Mouse (Mus musculus): ENCODE results near the gene Gm11096. TPM values are rescaled to one million over a fixed set of nuclear protein-coding genes. Genes with fewer than 3 reads are reported as not detected.

Gene Gm11096
- polyA plus RNA-seq, 1 experiment: not detected

- H3K4me3 ChIP-seq (replicated peaks; ENCODE audit: control insufficient read depth, low read depth, low read length): no peak overlapping the region
- 39% methylated on average over 3 of the region's 3 CpGs for WGBS
- no peaks in the 10 kb centered on the region for H3K4me1 ChIP-seq (ENCODE audit: control insufficient read depth, insufficient read depth, low read length)
- H3K27ac ChIP-seq (ENCODE audit: control insufficient read depth, insufficient read depth, low read depth, low read length, poor library complexity): no peak overlapping the region
- no peak for TF ChIP-seq CTCF (IDR thresholded peaks at IDR 0.05; ENCODE audit: control insufficient read depth, insufficient read depth, low read length)
Measured at GRCm38 (mm10) chr17:81459379-81459778, 17.8 kb downstream of the Gm11096 start.

DNA sequence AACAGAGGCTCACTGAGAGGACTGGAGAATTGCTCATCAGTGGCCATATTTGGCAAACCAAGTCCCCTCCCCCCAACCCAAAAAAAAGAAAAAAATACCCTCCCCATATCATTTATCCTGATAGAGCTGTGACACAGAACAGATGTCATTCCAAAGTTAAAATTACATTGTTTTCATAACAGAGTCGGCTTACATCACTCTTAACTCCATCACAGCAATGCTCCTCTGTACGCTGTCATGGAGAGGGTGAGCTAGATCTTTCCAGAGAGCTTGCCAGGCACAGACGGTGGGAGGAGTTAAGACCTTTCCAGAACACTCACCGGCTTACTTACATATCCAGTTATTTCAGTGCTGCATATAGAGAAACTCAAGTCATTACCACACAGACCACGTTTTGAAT lies 27.4 kb downstream of the Gm11096 start:
- WGBS: 79% methylated on average over 5 of the region's 5 CpGs
- no peaks in the 10 kb centered on the region for H3K4me1 ChIP-seq (ENCODE audit: control insufficient read depth, insufficient read depth, low read length)
- no peak for TF ChIP-seq CTCF (IDR thresholded peaks at IDR 0.05; ENCODE audit: control insufficient read depth, insufficient read depth, low read length)
- no peak for TF ChIP-seq POLR2A (IDR thresholded peaks at IDR 0.05; ENCODE audit: borderline replicate concordance, control insufficient read depth, low read depth, low read length)
- no peak overlapping the region for H3K4me3 ChIP-seq (replicated peaks; ENCODE audit: control insufficient read depth, low read depth, low read length)
- H3K27ac ChIP-seq (ENCODE audit: control insufficient read depth, insufficient read depth, low read depth, low read length, poor library complexity): no peak overlapping the region

GRCm38 (mm10) chr17:81473363-81473762 lies 31.8 kb downstream of the Gm11096 start:
- no peak overlapping the region for H3K4me3 ChIP-seq (replicated peaks; ENCODE audit: control insufficient read depth, low read depth, low read length)
- TF ChIP-seq POLR2A (IDR thresholded peaks at IDR 0.05; ENCODE audit: borderline replicate concordance, control insufficient read depth, low read depth, low read length) (no peak), CTCF (IDR thresholded peaks at IDR 0.05; ENCODE audit: control insufficient read depth, insufficient read depth, low read length) (no peak)
- no peak overlapping the region for H3K27ac ChIP-seq (ENCODE audit: control insufficient read depth, insufficient read depth, low read depth, low read length, poor library complexity)
- WGBS: 78% methylated on average over 3 of the region's 3 CpGs
- H3K4me1 ChIP-seq (ENCODE audit: control insufficient read depth, insufficient read depth, low read length): no peaks in the 10 kb centered on the region

GRCm38 (mm10) chr17:81477420-81477819 lies 35.9 kb downstream of the Gm11096 start:
- TF ChIP-seq CTCF (IDR thresholded peaks at IDR 0.05; ENCODE audit: control insufficient read depth, insufficient read depth, low read length) (no peak), POLR2A (IDR thresholded peaks at IDR 0.05; ENCODE audit: borderline replicate concordance, control insufficient read depth, low read depth, low read length) (no peak)
- no peak overlapping the region for H3K4me3 ChIP-seq (replicated peaks; ENCODE audit: control insufficient read depth, low read depth, low read length)
- 64% methylated on average over 1 of the region's 1 CpGs for WGBS
- H3K4me1 ChIP-seq (ENCODE audit: control insufficient read depth, insufficient read depth, low read length): no peaks in the 10 kb centered on the region; the same call in 1 of the 2 replicates
- no peak overlapping the region for H3K27ac ChIP-seq (ENCODE audit: control insufficient read depth, insufficient read depth, low read depth, low read length, poor library complexity)

- no peaks in the 10 kb centered on the region; the same call in 1 of the 2 replicates for H3K4me1 ChIP-seq (ENCODE audit: control insufficient read depth, insufficient read depth, low read length)
- no peak overlapping the region for H3K4me3 ChIP-seq (replicated peaks; ENCODE audit: control insufficient read depth, low read depth, low read length)
- 43% methylated on average over 4 of the region's 4 CpGs for WGBS
- no peak overlapping the region for H3K27ac ChIP-seq (ENCODE audit: control insufficient read depth, insufficient read depth, low read depth, low read length, poor library complexity)
- TF ChIP-seq CTCF (IDR thresholded peaks at IDR 0.05; ENCODE audit: control insufficient read depth, insufficient read depth, low read length): no peak
Measured at GRCm38 (mm10) chr17:81479807-81480206, 38.2 kb downstream of the Gm11096 start.

GRCm38 (mm10) chr17:81480351-81481161 lies 39.0 kb downstream of the Gm11096 start:
- WGBS: 48% methylated on average over 21 of the region's 21 CpGs
- H3K4me3 ChIP-seq (replicated peaks; ENCODE audit: control insufficient read depth, low read depth, low read length): no peak overlapping the region
- H3K4me1 ChIP-seq (ENCODE audit: control insufficient read depth, insufficient read depth, low read length): no peaks in the 10 kb centered on the region; the same call in 1 of the 2 replicates
- H3K27ac ChIP-seq (ENCODE audit: control insufficient read depth, insufficient read depth, low read depth, low read length, poor library complexity): no peak overlapping the region
- TF ChIP-seq CTCF (IDR thresholded peaks at IDR 0.05; ENCODE audit: control insufficient read depth, insufficient read depth, low read length): no peak
- TF ChIP-seq POLR2A (IDR thresholded peaks at IDR 0.05; ENCODE audit: borderline replicate concordance, control insufficient read depth, low read depth, low read length): no peak

DNA sequence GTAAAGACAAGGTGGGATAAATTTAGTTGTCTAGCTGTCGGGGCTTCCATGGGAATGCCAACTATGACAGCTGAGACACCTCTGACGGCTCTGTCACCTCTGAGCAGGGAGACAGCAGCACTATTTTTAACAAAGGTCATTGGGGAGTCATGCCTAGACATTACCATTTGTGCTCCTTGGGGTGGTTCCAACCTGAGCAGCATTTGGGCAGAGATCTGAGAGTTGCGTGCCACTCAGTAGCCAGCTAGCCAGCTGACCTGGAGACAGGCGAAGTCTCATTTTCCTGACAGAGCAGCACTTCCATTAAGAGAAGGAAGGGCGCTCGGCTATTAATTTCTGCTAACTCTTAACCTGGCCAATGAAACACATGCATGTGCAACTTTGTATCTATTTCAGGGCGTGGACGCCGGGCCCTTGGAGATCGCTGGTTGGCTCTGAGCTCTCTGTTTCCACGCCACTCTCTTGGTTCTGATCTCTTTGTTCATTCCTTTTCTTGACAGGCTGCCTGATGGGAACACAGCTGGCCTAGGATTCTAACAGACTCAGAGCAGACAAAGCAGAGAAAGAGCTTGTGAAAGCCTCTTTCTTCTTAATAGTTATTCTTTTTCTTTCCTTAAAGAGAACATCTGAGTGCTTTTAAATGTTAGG lies 40.4 kb downstream of the Gm11096 start:
- H3K4me3 ChIP-seq (replicated peaks; ENCODE audit: control insufficient read depth, low read depth, low read length): no peak overlapping the region
- 86% methylated on average over 11 of the region's 11 CpGs for WGBS
- H3K27ac ChIP-seq (ENCODE audit: control insufficient read depth, insufficient read depth, low read depth, low read length, poor library complexity): no peak overlapping the region
- TF ChIP-seq POLR2A (IDR thresholded peaks at IDR 0.05; ENCODE audit: borderline replicate concordance, control insufficient read depth, low read depth, low read length): no peak
- no peak for TF ChIP-seq CTCF (IDR thresholded peaks at IDR 0.05; ENCODE audit: control insufficient read depth, insufficient read depth, low read length)
- H3K4me1 ChIP-seq (ENCODE audit: control insufficient read depth, insufficient read depth, low read length): no peaks in the 10 kb centered on the region; the same call in 1 of the 2 replicates

DNA sequence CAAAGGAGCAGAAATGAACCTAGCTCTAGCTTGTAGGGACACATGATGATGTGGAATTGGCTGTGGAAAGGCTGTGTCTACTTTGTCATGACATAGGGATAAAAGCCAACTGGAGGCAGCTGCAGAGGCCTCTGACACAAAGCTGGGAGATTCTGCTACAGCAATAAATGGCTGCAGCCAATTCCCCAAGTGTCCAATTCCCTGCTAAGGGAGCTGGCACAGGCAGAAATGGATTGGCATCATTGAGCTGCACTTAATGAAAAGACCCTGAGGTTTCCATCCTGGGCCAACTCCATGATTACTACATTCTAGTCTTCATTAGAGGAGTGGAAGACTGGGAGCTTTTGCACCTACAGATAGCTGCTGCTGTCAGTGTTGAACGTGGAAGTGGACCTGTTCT lies 44.8 kb downstream of the Gm11096 start:
- Histone ChIP-seq H3K27ac (ENCODE audit: control insufficient read depth, insufficient read depth, low read depth, low read length, poor library complexity) (no peak overlapping the region), H3K4me3 (replicated peaks; ENCODE audit: control insufficient read depth, low read depth, low read length) (no peak overlapping the region), H3K4me1 (ENCODE audit: control insufficient read depth, insufficient read depth, low read length) (no peaks in the 10 kb centered on the region)
- TF ChIP-seq POLR2A (IDR thresholded peaks at IDR 0.05; ENCODE audit: borderline replicate concordance, control insufficient read depth, low read depth, low read length): no peak
- TF ChIP-seq CTCF (IDR thresholded peaks at IDR 0.05; ENCODE audit: control insufficient read depth, insufficient read depth, low read length): no peak
- 63% methylated on average over 1 of the region's 1 CpGs for WGBS

Data from bone marrow, adult 2 months (tissue).